Mouse (Mus musculus): ENCODE results near the gene Anapc5.
A peak's percentile ranks its signal among the peaks of the same experiment; 100 is the strongest.

Gene Anapc5

DNA sequence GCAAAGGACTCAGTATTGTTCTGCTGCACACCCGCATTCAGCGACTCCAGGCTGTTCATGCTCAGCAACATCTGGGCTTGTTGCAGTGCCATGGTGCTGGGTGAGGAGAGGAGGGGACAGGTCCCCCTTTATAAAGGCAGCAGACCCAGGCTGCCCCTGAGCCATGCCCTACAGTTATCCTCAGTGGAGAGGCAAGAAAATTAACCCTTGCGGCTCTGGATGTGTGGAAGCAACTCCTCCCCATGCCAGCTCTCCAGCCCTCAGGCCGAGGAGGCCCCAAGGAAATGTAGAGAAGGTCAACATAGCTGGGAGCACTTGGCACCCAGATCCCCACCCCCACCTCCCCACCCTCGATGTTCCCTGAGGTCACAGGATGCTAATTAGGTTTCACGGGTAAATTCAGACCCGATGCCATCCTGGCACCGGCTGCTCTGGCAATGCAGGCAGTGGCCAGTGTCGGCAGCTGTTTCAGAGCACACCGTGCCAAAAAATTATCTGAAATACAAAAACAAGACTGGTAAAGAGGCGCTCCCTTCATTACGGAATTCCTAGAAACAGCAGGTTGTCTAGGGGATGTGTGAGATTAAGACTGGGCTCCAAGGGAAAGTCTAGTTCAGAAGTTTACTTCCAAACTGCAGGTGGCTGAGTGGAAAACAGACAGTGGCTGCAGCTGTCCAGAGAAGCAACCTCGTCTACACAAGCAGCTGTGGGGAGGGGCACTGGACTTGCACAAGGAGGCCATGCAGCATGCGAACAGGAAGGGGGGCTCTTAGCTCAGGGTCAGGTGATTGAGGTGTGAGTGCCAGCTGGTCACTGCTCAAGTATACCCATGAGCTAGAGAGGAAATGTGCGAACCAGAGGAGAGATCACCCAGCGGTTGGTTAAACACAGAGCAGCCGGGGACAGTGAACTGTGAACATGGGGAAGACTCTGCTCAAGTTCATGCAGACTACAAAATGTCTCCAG lies 21.5 kb downstream of the Anapc5 start:
- DNase-seq (ENCODE audit: low read depth, low spot score): no peak

DNA sequence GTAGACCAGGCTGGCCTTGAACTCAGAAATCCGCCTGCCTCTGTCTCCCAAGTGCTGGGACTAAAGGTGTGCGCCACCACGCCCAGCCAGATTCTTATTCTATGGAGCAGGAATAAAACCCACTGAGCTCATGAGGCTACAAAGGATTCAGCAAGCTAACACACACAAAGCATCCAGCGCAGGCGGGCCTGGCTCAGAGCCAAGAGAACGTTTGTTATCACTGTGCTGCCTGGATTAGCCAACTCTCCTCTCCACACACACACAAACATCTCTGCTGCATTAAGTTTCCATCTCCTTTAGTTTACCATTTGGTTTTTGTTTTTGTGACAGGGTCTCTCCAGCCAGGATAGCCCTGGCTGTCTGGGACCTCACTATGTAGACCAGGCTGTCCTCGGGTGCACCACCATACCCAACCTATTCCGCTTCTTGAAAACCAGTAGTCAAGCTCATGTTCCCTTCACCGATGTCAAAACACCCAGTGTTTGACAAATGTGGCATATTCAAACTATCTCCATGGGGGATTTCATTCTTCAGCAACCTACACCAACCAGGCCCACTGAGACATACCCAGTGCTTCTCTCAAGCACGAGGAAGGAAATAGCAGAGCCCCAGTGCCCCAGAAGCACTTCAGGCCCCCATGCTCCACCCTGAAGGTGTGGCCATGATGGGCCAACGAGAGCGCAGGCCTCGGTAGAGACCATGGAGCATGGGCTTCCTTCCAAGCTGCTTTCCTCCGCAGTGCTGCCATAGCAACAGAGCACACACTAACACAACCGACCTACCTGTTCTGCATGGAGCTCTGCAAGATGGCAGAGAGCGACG lies 22.4 kb downstream of the Anapc5 start:
- DNase-seq (ENCODE audit: low read depth, low spot score): no peak

DNA sequence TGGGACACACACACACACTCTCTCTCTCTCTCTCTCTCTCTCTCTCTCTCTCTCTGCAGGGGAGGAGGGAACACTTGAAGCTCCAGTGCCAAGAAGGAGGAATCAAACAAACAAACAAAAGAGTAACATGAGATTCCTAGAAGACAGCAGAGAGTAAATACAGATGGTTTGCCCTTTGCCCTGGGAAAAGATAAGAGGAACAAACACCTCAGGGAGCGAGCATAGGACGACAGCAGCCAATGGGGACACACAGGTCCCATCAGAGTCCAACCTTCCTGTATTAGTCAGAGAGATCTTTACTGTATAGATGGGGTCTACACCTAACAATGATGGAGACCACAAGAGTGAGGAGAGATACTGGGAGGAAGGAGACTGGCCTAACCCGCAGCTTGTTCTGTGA lies 23.3 kb downstream of the Anapc5 start:
- no peak for DNase-seq (ENCODE audit: low read depth, low spot score)

DNA sequence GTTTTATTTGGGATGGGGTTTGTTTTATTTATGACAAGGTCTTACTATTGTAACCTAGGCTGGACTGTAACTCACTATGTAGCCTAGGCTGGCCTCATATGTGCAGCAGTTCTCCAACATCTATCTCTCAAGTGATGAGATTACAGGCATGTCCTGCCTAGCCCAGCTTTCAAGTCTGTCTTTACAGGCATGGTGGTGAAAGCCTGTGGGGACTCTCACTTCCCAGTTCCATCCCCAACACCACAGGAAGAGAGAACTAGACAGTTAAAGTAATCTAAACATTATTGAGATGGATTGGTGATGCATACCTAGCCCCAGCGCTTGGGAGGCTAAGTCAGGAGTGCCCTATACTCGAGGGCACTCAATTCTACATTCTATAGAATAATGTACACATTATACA lies 32.4 kb downstream of the Anapc5 start:
- no peak for DNase-seq (ENCODE audit: low read depth, low spot score)

DNA sequence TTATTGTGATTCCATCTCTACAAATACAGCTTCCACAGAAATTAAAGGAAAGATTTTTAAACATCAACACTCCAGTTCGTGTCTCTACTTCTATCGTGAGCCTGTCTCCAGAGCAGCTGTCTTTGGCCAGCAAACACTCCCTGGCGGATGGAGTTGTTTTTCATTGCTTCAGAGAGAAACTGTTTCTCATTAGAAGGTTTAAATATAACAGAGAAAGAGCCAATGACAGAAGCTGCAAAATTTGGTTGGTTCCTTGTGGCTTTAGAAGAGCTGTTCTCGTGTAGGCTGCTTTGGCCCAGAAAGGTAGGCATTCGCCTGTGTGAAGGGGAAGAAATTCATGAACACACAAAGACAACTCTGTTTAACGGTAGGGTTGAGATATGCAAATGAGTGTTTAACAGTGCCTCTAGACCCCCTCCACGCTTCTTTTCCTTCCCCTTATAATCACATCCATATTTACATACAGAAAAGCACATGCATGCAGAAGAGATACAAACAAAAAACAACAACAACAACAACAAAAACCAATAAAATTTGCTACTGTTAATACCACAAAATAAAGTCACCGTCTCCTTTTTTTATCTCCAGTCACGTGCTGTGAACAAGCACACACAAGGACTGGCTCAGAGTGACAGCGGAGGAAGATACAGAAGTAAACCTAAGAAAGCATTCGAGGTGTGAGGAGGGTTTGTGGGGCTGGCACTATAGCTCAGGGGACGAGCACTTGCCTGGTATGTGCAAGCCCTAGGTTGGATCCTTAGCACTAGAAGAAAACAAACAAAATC lies 34.9 kb downstream of the Anapc5 start:
- no peak for DNase-seq (ENCODE audit: low read depth, low spot score)

DNA sequence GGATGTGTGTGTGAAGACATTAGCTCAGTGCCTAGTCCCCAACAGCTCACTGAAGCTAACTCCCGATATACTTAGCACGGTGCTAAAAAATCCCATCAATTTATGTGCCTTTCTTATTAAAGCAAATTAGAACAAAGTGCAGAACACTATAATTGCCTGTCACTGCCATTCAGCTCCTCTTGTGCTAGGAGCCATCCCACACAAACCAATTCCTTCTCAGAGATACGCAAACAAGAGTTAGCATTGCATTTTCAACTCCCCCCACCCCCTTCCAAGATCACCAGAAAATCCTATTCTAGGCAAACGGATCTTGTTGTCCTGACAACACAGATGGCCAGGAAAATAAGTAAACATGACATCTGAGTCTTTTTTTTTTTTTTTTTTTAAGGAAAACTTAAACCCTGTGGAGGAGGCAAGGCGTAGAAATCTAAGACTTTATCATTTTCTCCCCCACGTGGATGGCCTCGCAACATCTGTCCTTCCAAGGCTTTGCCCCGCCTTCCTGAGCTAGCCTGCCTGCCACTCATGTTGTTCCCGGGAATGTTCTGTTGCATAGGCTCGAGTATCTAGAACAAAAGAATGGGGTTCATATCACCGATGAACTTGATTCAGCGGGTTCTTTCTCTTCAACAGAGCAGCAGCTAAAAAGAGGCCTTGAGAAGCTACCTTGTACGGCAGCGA lies 37.3 kb downstream of the Anapc5 start:
- DNase-seq (ENCODE audit: low read depth, low spot score): no peak

DNA sequence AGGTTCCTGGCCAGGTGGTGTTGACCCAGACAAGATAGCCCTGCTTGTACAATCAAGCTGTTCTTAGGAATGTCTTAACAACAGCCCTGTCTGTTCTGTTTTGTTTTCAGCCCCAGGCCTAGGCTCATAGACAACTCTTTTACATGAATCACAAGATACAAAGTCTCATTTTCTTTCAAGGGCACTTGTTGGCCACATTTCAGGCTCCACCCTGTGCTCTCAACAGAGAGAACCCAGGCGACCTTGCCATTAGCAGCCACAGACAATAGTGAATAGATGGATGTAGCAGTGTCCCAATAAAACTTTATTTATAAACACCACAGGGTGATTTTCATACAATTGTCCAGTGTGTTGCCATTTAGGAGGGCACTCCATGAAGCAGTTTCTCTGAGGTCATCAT lies 39.1 kb downstream of the Anapc5 start:
- no peak for DNase-seq (ENCODE audit: low read depth, low spot score)

DNA sequence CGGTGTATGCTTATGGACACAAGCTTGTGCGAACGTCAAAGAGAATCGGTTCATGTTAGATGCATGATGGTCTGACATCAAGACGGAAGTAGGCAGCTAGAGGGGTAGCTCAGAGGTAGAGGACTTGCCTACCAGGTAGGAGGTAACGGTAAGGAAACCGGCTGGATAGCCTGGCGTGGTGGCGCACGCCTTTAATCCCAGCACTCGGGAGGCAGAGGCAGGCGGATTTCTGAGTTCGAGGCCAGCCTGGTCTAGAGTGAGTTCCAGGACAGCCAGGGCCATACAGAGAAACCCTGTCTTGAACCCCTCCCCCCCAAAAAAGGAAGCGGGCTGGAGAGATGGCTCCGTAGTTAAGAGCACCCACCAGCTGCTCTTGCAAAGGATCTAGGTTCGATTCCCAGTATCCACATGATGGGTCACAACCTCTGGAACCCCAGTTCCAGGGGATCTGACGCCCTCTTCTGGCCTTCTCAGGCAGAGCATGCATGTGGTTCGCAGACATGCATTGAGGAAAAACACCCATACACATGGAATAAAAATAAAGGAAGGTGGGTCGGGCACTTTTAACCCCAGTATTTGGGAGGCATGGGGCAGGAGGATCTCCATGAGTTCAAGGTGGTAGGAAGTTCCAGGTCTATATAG lies 40.2 kb downstream of the Anapc5 start:
- DNase-seq (ENCODE audit: low read depth, low spot score): no peak

DNA sequence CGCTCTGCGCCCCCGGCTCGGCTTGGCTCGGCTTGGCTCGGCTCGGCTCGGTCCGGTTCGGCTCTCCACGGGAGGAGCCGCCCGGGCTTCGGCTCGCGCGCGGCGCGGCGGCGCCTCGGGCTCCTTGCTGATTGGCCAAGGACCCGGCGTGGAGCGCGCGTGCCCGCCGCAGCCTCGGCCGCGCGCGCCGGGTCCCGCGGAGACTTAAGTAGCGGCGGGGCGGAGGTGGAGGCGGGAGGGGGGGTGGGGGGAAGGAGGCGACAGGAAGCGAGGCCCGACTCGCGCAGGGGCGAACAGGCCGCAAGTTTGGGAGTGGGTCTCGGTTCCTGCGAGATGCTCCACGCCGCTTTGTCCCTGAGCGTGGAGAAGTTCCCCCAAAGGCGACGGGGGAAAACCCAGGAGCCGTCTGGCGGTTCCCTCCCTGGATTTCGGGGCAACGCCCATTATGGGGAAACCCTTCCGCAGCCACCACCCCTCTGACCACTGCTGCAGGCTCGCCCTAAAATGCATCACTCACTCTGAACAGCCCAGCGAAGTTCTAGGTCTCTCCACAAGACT lies 41.8 kb downstream of the Anapc5 start, which contains the start of gene Camkk2:
Gene Camkk2, minus strand, starts transcription at position 133 of the 558 bp plus-strand sequence.
- DNase-seq (ENCODE audit: low read depth, low spot score): peak; percentile 80

DNA sequence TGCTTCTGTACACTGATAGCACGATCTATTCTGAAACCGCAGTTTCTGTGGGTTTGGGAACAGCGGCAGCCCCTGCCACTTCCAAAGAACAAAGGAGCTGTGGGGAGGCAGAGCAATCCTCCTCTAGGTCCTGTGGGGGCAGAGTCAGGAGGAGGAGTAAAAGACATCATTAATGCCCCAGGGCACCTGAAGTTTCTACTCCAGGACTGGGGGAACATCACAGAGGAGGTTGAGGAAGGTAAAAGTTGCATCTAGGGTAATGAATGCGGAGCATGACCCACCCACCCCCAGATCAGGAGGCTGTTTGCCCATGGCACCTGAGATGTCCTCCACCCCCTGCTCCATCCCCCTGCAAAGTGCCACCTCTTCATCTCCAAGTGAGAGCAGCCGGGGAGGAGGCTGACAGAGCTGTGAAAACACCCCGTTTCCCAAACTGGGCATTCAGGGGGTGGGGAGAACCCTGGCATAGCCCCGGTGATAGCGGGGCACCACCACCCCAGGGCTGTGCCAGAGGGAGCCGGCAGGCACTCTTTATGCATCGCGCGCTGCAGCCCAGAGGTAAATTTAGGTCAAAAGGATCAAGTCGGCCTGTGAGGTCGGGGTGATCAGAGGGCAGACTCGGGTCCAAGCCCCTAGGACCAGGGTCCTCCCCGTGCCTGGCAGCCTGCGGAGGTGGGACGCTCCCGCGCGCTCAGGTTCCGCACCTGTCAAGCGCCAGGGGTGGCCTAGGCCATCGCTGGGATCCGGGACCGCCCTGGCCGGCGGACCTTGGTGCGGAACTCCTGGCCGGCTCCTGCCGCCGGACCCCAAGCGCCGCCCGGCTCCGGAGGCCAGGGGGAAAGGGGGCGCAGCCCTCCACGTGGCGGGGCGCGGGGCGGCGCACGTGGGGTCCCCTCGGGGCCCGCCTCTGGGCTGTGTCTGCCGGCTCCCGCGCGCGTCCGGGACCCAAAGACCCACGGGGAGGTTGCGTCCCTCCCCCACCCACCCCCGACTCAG lies 42.6 kb downstream of the Anapc5 start:
- DNase-seq (ENCODE audit: low read depth, low spot score): no peak

DNA sequence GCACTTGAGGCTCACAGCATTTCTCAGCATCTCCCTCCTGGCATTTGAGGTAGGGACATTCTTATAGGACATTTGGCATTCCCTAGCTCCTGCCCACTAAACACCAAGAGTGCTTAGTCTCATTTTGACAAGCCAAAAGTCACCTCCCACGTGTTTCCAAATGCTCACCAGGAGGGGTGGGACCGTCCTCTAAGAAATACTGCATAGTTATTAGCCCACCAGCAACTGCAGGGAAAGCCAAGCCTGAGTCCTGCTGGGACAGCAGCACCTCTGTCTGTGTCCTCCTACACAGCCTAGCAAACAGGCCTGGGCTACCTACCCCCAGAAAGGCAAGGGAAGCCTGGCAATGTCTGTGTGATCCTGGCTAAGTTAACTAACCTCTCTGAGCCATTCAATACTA lies 43.8 kb downstream of the Anapc5 start:
- DNase-seq (ENCODE audit: low read depth, low spot score): no peak

DNA sequence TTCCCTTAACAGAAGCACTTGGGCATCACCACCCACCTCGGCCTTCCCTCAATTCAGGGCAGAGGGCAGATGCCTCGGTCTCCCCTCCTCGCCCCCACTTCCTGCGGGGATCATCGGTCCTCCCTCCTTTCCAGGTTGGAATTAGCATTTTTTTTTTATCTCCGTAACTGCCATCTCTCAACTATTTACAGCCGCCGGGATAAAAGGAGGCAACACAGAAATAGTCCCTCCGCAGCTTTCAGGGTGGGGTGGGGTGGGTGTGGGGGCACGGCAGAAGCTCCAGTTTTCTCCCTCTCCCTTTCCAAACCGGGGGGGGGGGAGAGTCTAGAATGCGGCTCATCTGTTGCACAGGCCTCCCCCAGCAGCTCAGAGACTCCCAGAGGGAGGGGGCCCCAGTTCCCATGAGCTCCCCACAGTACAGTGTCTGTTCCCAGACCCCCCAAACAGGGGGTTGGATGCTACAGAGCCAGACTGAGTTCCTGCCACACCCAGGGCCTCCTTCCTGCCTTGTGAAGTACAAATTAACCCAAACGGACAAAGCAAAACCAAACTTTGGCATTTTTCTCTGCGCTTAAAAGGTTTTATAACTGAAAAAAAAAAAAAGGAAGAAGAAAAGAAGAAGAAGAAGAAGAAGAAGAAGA lies 45.4 kb downstream of the Anapc5 start:
- DNase-seq (ENCODE audit: low read depth, low spot score): no peak

DNA sequence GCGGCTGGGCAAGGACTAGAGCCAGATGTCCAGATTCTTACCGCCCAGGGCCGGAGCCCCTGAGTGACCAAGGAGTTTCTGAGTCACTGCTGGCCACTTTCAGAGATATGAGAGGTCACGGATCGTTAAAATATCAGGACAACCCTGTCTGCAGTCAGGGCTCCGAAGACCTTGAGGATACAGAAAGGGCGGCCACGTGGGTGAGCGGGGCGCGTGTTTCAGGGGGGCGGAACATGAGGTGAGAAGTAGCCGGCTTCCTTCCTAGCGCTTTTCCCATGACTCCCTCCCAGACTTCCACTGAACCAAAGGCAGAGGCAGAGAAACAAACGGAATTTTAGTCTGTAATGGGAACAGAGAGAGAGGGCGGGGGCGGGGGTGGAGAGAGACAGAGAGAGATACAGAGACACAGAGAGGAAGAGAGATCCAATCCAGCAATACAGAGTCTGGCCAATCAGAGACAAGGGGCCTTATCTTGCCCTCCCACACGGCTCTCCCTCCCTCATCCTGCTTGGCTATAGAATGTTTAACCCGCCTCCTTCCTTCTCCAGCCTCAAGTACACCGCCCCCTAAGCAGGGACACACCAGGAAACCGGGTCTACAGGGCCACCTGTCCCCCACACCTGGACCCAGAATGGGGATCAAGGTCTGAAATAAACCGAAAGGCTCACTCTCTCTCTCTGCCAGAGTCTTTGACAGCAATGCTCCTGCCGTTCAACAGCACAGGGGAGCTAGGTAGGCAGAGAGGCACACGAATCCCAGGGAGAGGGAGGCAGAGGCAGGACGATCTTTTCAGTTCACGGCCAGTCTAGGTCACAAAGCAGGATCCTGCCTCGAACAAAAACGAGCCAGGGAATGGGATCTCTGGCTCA lies 46.2 kb downstream of the Anapc5 start:
- no peak for DNase-seq (ENCODE audit: low read depth, low spot score)

DNA sequence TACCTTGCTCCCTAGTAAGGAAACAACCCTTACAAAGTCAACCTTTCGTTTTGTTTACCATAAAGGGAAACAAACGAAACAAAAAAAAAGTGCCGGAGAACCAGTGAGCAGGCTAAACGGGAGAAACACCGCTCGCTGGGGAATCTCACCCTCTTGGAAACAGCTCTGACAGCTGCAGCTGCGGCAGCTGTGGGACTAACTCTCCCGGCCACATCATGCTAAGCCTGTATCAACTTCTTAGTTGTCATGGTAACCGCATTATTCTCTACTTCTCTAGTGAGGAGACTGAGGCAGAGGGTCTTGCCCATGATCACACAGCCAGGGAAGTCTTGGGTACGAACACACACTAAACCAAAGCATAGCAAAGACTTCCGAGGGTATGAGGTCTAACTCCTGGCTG lies 47.4 kb downstream of the Anapc5 start:
- no peak for DNase-seq (ENCODE audit: low read depth, low spot score)

DNA sequence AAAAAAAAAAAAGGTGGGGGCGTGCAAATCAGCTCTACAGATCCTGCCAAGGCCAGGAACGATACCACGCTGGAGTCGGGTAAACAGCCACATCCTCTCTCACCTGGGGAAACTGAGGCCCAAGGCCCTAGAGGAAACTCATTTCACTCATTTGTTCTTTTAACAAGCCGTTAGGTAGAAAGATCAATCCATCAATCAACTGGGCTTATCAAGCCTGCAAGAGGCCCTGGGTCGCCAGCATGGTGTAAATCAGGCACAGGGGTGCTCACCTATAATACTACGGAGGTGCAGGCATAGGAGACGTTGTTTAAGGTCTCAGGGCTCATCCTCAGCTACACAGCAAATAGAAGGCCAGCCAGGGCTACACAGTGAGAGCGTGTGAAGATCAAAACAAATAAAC lies 49.7 kb downstream of the Anapc5 start:
- DNase-seq (ENCODE audit: low read depth, low spot score): no peak

DNA sequence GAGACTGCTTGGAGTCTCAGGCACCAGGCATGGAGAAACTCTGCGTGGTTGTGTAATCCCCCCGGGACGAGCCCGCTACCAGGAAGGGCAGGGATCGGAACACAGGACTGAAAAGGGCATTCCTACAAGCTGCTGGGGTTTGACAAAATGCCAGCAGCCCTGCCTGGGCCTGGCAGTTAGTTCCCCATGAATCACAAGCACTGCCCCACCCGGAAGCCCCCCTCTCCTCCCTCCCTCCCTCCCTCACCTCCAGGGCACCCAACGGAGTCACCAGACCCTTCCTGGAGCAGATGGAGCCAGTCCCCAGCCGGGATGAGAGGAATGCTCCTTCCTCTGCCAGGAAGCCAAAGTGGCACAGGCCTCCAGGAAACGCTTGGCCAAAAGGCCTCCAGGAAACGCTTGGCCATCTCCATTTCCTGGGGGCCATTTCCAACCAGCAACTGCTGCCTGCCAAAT lies 50.3 kb downstream of the Anapc5 start:
- no peak for DNase-seq (ENCODE audit: low read depth, low spot score)

DNA sequence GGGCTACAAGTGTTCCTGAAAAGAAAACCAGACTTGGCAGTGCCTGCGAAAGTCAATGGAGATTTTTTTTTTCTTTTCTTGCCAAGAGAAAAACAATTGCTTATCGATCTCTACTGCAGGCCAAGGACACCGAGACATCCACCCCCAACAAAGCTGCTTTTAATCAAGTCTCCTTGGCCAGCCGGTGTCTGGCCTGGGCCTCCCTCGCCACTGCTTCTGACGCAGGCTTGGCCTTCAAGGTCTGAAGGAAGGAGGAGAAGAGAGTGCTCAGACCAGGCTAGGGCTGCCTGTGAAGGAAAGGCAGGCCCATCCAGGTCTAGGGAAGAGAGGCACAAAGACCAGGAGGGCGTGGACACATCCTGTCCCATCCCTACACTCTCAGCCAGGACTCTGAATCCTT lies 50.8 kb downstream of the Anapc5 start:
- DNase-seq (ENCODE audit: low read depth, low spot score): no peak

Data from brain, embryonic 18.5 days (tissue).